Mouse (Mus musculus) olfactory bulb, adult 2 months (tissue): ENCODE data around the gene Exosc8. TPM values are rescaled to one million over a fixed set of nuclear protein-coding genes. Genes with fewer than 3 reads are reported as not detected.
A peak's percentile ranks its signal among the peaks of the same experiment; 100 is the strongest.

Experiments used
- H3K27ac ChIP-seq: fragments of 200-500 bp; 2 replicates; pipeline ENCODE4 v1.5.1; 2012; ENCODE audit warnings: low read depth, low read length; ENCODE audit not compliant: insufficient read depth
- H3K4me1 ChIP-seq: fragments of 200-500 bp; 2 replicates; pipeline ENCODE4 v1.6.1; 2012; ENCODE audit warnings: low read length; ENCODE audit not compliant: control insufficient read depth, insufficient read depth
- H3K4me3 ChIP-seq: fragments of 200-500 bp; 2 replicates; pipeline ENCODE4 v1.5.1; 2012; ENCODE audit warnings: mild to moderate bottlenecking, low read depth, low read length, moderate library complexity; ENCODE audit not compliant: insufficient read depth
- CTCF ChIP-seq: fragments of 200-500 bp; IDR thresholded peaks from 2 replicates; pipeline ENCODE4 v1.5.1; 2012; ENCODE audit warnings: low read depth, mild to moderate bottlenecking, low read length, moderate library complexity; ENCODE audit not compliant: insufficient read depth
- POLR2A ChIP-seq: fragments of 200-500 bp; IDR thresholded peaks from 2 replicates; pipeline ENCODE4 v1.6.1; 2012; ENCODE audit warnings: mild to moderate bottlenecking, low read depth, low read length, moderate library complexity; ENCODE audit not compliant: insufficient read depth
- WGBS: fragments of 180-500 bp; shearing (Covaris S2); methylation state at CpG from one replicate; pipeline ENCODE4 v1.1.7; 2018; 5-methylcytosine and 5-hydroxymethylcytosine counted together
- polyA plus RNA-seq: library from polyadenylated mRNA; stranded (reverse); fragments of >200 nt; gene quantifications from 2 replicates; pipeline ENCODE4 v1.2.4, GENCODE M21; 2012; ENCODE audit warnings: low replicate concordance; ENCODE audit not compliant: missing spikeins, insufficient read depth, insufficient read length

Gene Exosc8
- polyA plus RNA-seq, 1 experiment, result not detected

DNA sequence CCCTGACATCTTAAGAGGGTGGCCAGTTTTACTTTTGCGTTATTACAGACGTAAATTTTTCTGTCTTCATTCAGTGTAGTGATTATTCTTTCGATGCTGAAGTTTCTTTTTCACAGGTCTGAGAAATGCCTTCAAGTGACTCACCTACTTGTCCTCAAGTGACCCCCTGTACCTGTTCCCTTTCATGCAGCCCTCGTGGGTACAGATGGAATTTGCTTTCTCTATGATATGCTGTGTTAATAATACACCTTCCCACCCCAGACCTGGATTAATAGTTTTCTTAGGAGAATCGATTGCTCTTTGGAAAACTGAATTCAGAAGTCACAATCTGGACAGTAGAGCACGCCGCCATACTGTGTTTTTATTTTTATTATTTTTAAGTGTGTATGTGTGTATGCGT lies 2.1 kb upstream of the Exosc8 start:
- TF ChIP-seq POLR2A (no peak), CTCF (no peak)
- Histone ChIP-seq H3K4me3 (no peak overlapping the region), H3K27ac (no peak overlapping the region), H3K4me1 (peaks cover 3% of the 10 kb centered on the region; the same call in 1 of the 2 replicates)
- WGBS, result 95% methylated on average over 8 of the region's 8 CpGs

DNA sequence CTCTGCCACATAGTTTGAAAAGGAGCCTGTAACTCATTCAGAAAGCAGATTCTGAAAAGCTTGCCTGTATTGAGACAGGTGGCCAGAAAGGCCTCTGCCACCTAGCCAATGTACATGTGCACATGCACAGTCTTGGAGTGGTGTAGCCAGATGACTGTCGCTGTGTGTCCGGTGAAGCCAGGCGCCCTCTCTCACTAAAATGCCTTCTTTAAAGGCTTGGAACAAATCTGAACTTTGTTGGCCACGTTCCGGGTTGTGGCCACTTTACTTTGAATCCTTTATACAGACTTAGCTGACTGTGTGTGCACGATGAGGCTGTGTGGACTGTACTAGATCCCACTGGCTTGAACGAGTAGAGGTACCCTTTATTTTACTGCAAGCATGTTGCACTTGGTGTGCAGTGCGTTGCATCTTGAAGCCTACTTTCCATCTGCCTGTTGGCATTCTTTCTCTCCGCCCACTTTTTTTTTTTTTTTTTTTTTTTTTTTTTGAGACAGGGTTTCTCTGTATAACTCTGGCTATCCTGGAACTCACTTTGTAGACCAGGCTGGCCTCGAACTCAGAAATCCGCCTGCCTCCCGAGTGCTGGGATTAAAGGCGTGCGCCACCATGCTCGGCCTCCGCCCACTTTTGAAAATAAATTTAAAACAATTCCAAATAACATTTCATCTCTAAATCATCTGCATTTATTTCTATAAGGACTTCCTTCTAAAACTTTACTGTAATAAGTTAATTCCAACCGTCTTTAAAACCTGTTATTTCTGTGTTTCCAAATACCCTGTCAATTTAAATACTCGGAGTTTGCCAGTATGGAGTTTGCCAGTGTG lies 1.1 kb upstream of the Exosc8 start:
- TF ChIP-seq POLR2A (no peak), CTCF (no peak)
- H3K4me1 ChIP-seq, result peaks cover 3% of the 10 kb centered on the region; the same call in 1 of the 2 replicates
- WGBS, result 45% methylated on average over 18 of the region's 18 CpGs
- H3K4me3 ChIP-seq, result peak overlapping the region; percentile 64
- H3K27ac ChIP-seq, result no peak overlapping the region

DNA sequence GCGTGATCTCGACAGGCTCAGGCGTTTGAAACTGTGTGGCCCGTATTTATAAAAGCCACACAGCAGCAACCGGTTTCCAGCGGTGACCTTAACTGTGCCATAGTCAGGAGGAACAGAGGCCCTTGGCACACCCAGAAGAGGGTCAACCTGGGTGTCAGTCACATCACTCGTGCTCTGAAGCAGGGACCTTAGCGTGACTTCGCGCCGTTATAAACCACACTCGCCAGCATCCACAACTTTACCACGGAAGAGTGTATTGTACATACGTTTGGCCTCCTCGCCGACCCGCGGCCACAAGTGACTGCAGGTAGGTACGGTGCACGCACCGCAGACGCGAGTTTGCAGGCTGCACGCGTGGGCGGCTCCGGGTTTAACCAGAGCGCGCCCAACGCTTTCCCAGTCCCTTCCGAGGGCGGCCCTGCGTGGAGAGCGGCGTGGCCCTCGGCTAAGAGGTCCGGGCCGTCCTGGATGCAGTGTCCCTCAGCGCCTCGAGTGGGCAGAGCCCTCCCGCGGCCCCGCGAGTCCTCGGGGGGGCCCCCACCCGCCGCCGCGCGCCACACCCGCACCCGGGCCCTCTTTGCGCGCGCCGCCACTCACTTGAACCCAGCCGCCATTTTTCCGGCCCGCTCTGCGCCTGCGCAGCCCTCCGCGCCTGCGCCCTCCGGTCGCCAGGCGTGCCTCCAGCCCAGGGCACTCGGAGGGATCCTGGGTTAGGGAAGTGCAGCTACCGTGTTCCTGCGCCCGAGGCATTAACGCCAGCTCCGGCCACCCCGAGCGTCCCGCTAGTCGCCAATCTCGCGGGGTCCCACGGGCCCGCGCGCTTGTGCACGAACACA lies 564 bp downstream of the Exosc8 start:
- under 1% methylated on average over 84 of the region's 84 CpGs for WGBS
- Histone ChIP-seq H3K27ac (peak overlapping the region; percentile 94), H3K4me3 (peak overlapping the region; percentile 64), H3K4me1 (peaks cover 3% of the 10 kb centered on the region; the same call in 1 of the 2 replicates)
- peak; percentile 99 for TF ChIP-seq POLR2A
- TF ChIP-seq CTCF, result no peak

DNA sequence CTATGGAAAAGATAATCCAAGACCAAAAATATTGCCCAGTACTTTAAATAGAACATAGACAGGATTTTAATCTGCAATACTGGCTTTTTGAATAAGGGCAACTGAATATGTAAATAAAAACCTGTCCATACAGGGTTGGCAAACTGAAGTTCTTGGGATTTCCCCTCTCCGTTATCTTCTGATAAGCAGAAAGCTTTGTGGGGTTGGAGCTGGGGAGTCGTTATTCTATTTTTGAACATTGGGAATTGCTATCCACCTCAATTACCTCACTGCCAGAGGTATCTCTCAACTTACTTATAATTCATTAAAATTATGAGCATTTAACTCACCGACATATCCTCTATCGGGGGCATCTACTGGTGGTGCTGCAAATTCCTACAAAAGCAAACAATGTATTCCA lies 2.8 kb downstream of the Exosc8 start:
- H3K4me3 ChIP-seq, result no peak overlapping the region
- no peak overlapping the region for H3K27ac ChIP-seq
- peaks cover 3% of the 10 kb centered on the region; the same call in 1 of the 2 replicates for H3K4me1 ChIP-seq
- WGBS, result 93% methylated on average over 4 of the region's 4 CpGs
- TF ChIP-seq CTCF, result no peak
- no peak for TF ChIP-seq POLR2A

DNA sequence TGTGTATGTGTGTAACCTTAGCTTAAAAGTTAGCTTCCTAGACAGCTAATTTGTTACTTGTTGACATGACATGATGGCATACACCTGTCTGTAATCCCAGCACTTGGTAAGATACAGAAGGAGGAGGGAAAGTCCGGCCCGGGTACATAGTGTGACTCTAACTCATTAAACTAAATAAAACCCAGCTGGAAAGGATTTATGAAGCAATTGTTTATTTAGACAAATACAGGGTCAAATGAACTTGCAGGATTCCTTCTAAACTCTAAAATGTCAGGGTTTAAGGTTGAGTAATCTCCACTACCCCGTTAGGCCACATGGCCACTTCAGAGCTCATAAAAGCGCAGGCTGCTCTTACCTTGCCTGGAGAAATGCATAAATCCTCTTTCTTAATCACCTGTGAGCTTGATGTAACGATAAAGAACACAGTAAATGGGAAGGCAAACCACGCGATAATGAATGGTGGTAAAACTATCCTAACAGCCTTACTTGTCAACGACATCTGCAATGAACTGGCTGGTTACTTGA lies 3.5 kb downstream of the Exosc8 start:
- WGBS, result 87% methylated on average over 8 of the region's 8 CpGs
- TF ChIP-seq CTCF (no peak), POLR2A (no peak)
- no peak overlapping the region for H3K4me3 ChIP-seq
- peaks cover 3% of the 10 kb centered on the region; the same call in 1 of the 2 replicates for H3K4me1 ChIP-seq
- H3K27ac ChIP-seq, result no peak overlapping the region

DNA sequence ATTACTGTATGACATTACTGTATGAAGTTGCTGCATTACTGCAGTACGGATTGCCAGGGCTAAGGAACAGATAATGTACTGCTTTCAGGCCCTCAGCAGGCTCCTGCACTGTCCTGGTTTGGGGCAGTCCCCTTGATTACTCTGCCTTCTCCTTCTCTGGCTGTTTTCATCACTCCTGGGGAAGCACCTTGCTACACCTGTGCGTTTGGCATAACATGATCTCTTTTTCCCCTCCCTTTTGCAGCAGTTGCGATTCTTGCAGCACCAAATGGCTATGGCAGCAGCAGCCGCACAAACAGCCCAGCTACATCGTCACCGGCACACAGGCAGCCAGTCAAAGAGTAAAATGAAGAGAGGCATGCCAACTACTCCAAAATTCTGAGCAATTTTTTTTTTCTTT lies 7.1 kb downstream of the Exosc8 start:
- H3K4me3 ChIP-seq, result no peak overlapping the region
- H3K4me1 ChIP-seq, result no peaks in the 10 kb centered on the region
- WGBS, result 92% methylated on average over 6 of the region's 6 CpGs
- TF ChIP-seq POLR2A (no peak), CTCF (no peak)
- H3K27ac ChIP-seq, result no peak overlapping the region

DNA sequence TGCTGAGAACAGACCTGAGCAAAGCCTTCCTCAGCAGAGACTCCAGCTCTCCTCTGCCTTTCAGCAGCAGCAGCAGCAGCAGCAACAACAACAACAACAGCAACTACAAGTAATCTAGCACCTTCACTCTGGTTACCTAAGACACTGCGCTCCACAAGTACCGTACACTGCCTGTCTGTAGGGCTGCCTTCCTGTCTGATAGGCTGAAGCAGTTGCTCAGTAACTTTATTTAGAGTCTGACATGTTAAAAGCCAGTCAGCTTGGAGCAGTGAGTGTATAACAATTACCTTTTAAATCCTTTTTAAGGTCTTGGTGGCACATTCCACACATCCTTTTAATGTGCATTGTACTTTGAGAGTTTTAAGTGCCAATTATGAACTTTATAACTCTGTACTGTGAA lies 7.6 kb downstream of the Exosc8 start:
- TF ChIP-seq POLR2A, result no peak
- TF ChIP-seq CTCF, result no peak
- Histone ChIP-seq H3K4me1 (no peaks in the 10 kb centered on the region), H3K27ac (no peak overlapping the region), H3K4me3 (no peak overlapping the region)
- 83% methylated on average over 2 of the region's 2 CpGs for WGBS

DNA sequence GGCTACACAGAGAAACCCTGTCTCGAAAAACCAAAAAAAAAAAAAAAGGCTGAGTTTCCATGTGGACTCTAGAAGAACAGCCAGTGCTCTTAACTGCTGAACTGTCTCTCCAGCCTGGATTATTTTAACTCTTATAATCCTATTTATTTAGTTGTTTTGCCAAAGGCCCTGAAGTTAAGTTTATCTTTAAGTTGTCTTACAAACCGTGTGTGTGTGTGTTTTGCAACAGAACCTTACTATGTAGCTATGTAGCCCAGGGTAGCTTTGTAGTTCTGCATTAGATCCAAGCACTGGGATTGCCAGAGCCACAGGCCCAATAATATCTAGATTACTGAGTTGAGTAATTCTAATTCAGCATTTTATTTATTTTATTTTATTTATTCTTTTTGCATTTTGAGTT lies 9.8 kb downstream of the Exosc8 start:
- TF ChIP-seq CTCF (no peak), POLR2A (no peak)
- H3K27ac ChIP-seq, result no peak overlapping the region
- no peaks in the 10 kb centered on the region for H3K4me1 ChIP-seq
- WGBS, result 81% methylated on average over 2 of the region's 2 CpGs
- H3K4me3 ChIP-seq, result no peak overlapping the region

DNA sequence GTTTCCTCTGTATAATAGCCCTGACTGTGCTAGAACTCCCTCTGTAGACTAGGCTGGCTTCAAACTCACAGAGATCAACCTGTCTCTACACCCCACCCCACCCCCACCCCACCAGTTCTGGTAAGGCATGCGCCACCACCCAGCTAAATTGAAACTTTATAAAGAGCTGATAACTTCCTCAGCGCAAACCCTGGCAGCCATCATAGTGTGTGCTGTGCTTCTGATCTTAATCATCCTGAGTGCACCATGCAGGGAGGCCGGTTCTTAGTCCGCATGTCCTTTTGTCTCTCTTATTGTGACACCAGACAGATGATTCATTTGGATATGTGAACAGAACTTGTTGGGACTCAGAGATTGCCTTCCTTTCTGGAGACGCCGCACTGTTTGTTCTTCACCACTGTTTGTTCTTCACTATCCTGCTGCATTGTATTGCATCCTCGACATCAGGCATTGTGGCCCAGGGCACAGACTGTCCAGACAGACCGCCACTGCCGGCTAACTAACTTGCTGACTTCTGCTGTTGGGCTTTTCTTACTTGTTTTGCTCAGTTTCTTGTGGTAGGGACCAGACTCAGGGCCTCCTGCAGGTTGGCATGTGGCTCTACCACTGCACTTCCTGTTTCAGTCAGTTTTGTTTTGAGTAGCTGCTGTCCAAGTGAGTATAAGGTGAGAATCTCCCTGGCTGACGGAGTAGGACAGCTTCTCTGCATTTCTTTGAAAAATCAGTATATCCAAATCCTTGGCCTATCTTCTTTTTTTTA lies 11.3 kb downstream of the Exosc8 start:
- no peaks in the 10 kb centered on the region for H3K4me1 ChIP-seq
- WGBS, result 91% methylated on average over 10 of the region's 10 CpGs
- no peak overlapping the region for H3K4me3 ChIP-seq
- TF ChIP-seq CTCF (no peak), POLR2A (no peak)
- H3K27ac ChIP-seq, result no peak overlapping the region
